Mouse (Mus musculus) heart, postnatal 0 days (tissue): ENCODE measurements around the gene Calm4.

Experiments
- CTCF ChIP-seq: IDR thresholded peaks from 2 replicates; pipeline ENCODE4 v1.5.1; 2016; ENCODE audit warnings: antibody characterized with exemption, control low read depth, low read depth
- EP300 ChIP-seq: IDR thresholded peaks from 2 replicates; pipeline ENCODE4 v1.6.1; 2016; ENCODE audit warnings: antibody characterized with exemption, low read depth

GRCm38 (mm10) chr13:3831546-3831945 is 6.0 kb upstream of the Calm4 start:
- TF ChIP-seq EP300 (no peak), CTCF (no peak)
